Comparison of ENCODE assay signal across 8 mouse cellular contexts in the genomic region with DNA sequence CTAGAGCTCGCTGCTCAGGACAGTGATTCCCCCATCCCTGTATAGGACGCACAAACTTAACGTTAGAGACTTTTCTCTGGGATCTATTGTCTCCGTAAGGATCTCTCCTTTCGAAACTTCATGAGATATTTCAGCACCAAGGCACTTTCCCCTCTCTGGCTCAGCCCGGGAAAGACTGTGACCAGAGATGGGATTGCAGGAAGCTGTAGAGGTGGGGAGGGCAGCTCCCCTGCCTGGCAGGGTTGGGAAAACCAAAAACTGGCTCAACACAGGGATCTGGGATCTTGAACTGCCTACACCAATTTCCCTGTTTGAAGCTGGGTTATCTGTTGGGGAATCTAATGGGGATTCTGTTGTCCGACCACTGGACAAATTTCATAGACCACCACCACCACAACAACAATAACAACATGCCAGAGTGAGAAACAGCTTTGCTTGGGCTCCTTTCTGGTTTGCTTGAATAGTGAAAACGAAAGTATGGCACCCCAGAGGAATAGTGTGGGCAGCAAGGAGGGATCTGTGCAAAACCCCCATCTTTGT. TPM values are rescaled to one million over a fixed set of nuclear protein-coding genes. Genes with fewer than 3 reads are reported as not detected.
A peak's percentile ranks its signal among the peaks of the same experiment; 100 is the strongest.
DNase-seq lines count a peak whose midpoint lies in the region; ATAC-seq lines count a peak whose summit lies in the region.

No protein-coding gene starts in this region.

- 17% methylated on average over 8 of the region's 8 CpGs for WGBS in embryonic facial prominence, embryonic 10.5 days
- 10% methylated on average over 8 of the region's 8 CpGs for WGBS in hindbrain, embryonic 12.5 days

- H3K9ac ChIP-seq in hindbrain, embryonic 12.5 days, result peak overlapping the region; percentile 82

- H3K27ac ChIP-seq in embryonic facial prominence, embryonic 10.5 days (replicated peaks), result no peak overlapping the region
- H3K27ac ChIP-seq in hindbrain, embryonic 12.5 days, result no peak overlapping the region

- H3K27me3 ChIP-seq in embryonic facial prominence, embryonic 10.5 days (replicated peaks; ENCODE audit: low read depth, poor library complexity, severe bottlenecking), result peaks cover 13% of the 10 kb centered on the region
- no peaks in the 10 kb centered on the region for H3K27me3 ChIP-seq in hindbrain, embryonic 12.5 days

- peaks cover 19% of the 10 kb centered on the region for H3K4me1 ChIP-seq in embryonic facial prominence, embryonic 10.5 days
- peaks cover 12% of the 10 kb centered on the region for H3K4me1 ChIP-seq in hindbrain, embryonic 12.5 days

- no peaks in the 10 kb centered on the region for H3K9me3 ChIP-seq in embryonic facial prominence, embryonic 10.5 days
- no peaks in the 10 kb centered on the region for H3K9me3 ChIP-seq in hindbrain, embryonic 12.5 days (replicated peaks)

- ATAC-seq in hindbrain, embryonic 12.5 days (ENCODE audit: low FRiP score), result no peak
- no peak for ATAC-seq in inflammation-experienced regulatory T-cells, adult 6 months

- H3K4me3 ChIP-seq in embryonic facial prominence, embryonic 10.5 days, result peak overlapping the region; percentile 79
- H3K4me3 ChIP-seq in hindbrain, embryonic 12.5 days, result peak overlapping the region; percentile 73

- no peaks in the 10 kb centered on the region for H3K36me3 ChIP-seq in embryonic facial prominence, embryonic 10.5 days (replicated peaks)
- no peaks in the 10 kb centered on the region for H3K36me3 ChIP-seq in hindbrain, embryonic 12.5 days

- DNase-seq in kidney, postnatal 4 days, result peak; percentile 4 to 14
- DNase-seq in kidney, adult 11 months, result no peak
- peak; percentile 22 for DNase-seq in embryonic facial prominence, embryonic 10.5 days (ENCODE audit: low spot score)
- DNase-seq in neural tube, embryonic 10.5 days (ENCODE audit: extremely low spot score, low spot score), result peak; percentile 25
- DNase-seq in adrenal gland, adult 2 months, result no peak
- DNase-seq in urinary bladder, adult 2 months (ENCODE audit: low spot score), result no peak

- peak overlapping the region; percentile 98 for H3K4me2 ChIP-seq in hindbrain, embryonic 12.5 days (replicated peaks)

RNA-seq across cellular contexts. Expression of a gene that starts 1.5 kb away (rescaled TPM):
- 5.3 and 6.0 TPM in 2 replicates for polyA plus RNA-seq in embryonic facial prominence, embryonic 10.5 days (2016; fragmentation: Nextera tagmentation; extraction: Ambion mirVana)
- polyA plus RNA-seq in hindbrain, embryonic 12.5 days (2016; fragmentation: Nextera tagmentation; extraction: Ambion mirVana), result 30.5 and 34.6 TPM in 2 replicates
- 1 to 10 TPM; 4.0 to 4.1 TPM for total RNA-seq in adrenal gland, adult 2 months (2021)
- polyA plus RNA-seq in adrenal gland, adult 2 months (2012; rRNA removed), result 0.18 and 0.19 TPM in 2 replicates
- under 1 TPM in 2 of 3 experiments, not detected in 1; 0.19 to 0.86 TPM for polyA plus RNA-seq in inflammation-experienced regulatory T-cells, adult 6 months (2017; shearing (Covaris generic))
- 2.3 and 3.7 TPM in 2 replicates for polyA plus RNA-seq in urinary bladder, adult 2 months (2012; rRNA removed)

Comparison
In these comparisons a context has a peak if more than half of its experiments do, and no peak if none do; other contexts are left out.
1. DNase-seq: peak in kidney, postnatal 4 days (2 of 2), embryonic facial prominence, embryonic 10.5 days (single experiment) and neural tube, embryonic 10.5 days (single experiment); none in kidney, adult 11 months (single experiment), adrenal gland, adult 2 months (single experiment) and urinary bladder, adult 2 months (single experiment).